Mouse (Mus musculus) ovary, postnatal 36 days (tissue): Measurements from ENCODE around the gene Olfr50.

Experiments
- DNase-seq: peaks from one replicate; pipeline ENCODE4 v3.0.0; 2022; ENCODE audit warnings: low spot score, mixed read lengths

Gene Olfr50

GRCm38 (mm10) chr2:36790238-36790637, at the start of gene Olfr50:
TSS of gene Olfr50 (plus strand) at chr2:36790538.
- no peak for DNase-seq

- no peak for DNase-seq
These were observed 6.4 kb upstream of the Olfr50 start, which contains the start of gene Olfr348 for GRCm38 (mm10) chr2:36783976-36784375. TSS of gene Olfr348 (plus strand) at chr2:36784276.

GRCm38 (mm10) chr2:36816932-36817331, 26.6 kb downstream of the Olfr50 start, which contains the start of gene Olfr3:
TSS of gene Olfr3 (minus strand) at chr2:36817032.
- no peak for DNase-seq

- DNase-seq: no peak
These were observed 55.7 kb downstream of the Olfr50 start, which contains the start of gene Olfr350 for GRCm38 (mm10) chr2:36846010-36846409. TSS of gene Olfr350 (plus strand) at chr2:36846310.
